Mouse (Mus musculus) left cerebral cortex, adult 8-10 months (tissue): Measurements from ENCODE around the gene Tmprss6. TPM values are rescaled to one million over a fixed set of nuclear protein-coding genes. Genes with fewer than 3 reads are reported as not detected.

Source experiments
- DNase-seq, 2 experiments: peaks; one replicate each; pipeline ENCODE4 v3.0.0; 2022; ENCODE audit warnings: low spot score in 2 of 2
- total RNA-seq, 4 experiments: library from RNA; stranded (reverse); gene quantifications; 2 replicates each; pipeline ENCODE4 v1.2.4; 2022

Tmprss6 gene
- total RNA-seq, 4 experiments from 2014 or later, result 1.1 to 1.7 (median 1.2) TPM

DNA sequence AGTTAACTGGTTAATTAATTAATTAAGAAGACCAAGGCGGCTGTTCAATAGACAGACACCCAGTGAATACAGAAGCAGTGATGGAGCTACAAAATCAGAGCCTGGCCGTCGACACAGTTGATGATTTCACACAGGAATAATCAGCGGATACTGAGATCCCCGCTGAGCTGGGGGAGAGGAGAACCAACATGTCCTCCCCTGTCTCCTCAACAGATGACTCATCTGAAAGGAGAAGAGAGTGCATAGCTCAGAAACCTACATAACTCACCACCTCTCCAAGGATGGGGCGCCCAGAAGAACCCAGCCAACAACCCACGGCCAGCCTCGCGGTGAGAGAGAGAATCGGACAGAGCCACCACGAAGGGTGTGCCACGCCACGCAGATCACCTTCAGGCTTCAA is 48.0 kb downstream of the Tmprss6 start:
- DNase-seq, result no peak

DNA sequence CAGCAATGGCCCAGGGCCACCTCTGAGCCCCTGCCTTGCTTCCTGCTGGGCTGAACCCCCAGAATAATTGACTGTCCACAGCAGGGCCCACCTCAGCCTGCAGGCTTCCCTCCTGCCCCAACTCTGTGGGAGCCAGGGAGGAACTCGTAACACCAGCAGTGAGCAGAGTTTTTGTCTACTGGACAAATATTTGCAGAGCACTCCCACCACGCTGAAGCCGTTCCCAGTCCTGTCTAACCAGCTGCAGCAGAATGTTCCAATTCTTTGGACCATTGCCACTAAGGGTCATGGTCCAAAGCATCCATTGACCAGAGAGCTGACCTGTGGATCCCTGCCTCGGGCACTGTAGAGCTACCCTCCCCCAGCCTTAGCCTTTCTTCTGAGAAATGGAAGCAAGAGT is 51.5 kb downstream of the Tmprss6 start:
- no peak for DNase-seq

DNA sequence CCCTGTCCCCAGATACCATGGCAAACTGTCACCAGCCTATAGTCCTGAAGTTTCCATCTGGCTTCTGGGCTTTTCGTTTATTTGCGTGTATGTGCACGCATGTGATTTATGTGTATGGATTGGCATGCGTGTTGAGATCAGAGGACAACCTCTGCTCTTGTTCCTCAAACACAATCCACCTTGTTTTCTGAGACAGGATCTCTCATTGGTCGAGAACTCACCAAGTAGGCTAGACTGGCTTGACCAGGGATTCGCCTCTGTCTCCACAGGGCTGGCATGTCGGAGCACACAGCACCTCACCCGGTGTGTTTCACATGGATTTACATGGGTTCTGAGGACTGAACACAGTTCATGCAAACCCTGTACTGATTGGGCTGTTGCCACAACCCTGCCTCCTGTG is 54.3 kb downstream of the Tmprss6 start:
- no peak for DNase-seq

DNA sequence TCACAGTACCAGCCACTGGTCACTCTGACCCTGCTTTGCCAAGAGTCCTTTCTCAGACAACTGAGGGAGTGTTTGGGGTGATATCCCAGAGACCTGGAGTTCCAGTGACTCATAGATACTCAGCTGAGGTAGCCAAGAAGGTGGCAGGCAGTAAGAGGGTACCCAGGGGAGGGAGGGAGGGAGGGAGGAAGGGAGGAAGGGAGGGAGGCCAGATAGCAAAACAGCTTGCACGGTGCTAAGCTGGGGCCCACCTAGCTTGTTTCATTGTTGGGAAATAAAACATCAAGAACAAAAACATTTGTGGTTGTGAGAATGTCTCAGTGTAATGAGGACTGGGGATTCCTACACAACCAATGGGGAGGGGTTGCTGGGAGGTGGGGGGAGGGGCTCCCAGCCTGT is 54.7 kb downstream of the Tmprss6 start:
- DNase-seq, result no peak

DNA sequence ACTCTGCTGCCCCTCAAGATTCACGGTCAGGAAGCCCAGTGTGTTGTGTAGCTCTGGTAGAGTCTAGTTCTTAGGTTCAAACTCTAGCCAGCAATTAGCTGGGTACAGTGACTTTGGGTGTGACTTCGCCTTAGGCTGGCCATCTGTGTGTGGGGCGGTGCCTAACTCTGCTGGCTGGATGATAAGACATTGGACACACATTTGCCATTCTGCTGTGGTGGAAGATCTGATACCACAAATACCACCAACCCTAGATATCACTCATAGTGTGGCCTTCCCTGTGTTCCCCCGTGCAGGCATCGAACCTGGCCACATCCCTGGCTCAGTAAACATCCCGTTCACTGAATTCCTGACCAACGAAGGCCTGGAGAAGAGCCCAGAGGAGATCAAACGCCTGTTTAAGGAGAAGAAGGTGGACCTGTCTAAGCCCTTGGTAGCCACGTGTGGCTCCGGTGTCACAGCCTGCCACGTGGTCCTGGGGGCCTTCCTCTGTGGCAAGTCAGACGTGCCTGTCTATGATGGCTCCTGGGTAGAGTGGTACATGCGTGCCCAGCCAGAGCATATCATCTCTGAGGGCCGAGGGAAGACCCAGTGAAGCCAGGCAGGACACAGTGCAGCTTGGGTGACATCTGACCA is 55.2 kb downstream of the Tmprss6 start:
- DNase-seq, result no peak

DNA sequence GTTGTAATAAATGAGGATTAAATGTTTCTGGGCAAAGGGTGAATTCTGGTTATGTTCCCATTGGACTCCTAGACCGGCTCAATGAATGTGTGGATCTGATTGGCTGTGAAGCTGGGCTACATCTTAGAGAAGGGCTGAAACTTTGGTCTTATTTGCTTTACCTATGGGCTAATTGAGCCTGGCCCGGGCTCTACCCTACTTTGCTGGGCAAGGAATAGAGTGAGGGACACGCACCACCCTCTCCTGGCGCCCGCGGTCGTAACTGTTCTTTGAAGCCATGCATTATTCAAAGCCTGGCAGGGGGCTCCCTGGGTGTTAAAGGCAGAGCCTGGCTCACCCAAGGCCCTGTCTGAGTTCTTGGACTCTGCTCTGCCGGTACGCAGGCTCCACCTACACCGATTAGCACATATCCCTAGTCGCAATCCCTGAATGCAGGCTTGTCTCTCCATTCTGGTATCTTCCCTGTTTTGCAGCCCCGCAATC is 58.8 kb downstream of the Tmprss6 start:
- no peak for DNase-seq

DNA sequence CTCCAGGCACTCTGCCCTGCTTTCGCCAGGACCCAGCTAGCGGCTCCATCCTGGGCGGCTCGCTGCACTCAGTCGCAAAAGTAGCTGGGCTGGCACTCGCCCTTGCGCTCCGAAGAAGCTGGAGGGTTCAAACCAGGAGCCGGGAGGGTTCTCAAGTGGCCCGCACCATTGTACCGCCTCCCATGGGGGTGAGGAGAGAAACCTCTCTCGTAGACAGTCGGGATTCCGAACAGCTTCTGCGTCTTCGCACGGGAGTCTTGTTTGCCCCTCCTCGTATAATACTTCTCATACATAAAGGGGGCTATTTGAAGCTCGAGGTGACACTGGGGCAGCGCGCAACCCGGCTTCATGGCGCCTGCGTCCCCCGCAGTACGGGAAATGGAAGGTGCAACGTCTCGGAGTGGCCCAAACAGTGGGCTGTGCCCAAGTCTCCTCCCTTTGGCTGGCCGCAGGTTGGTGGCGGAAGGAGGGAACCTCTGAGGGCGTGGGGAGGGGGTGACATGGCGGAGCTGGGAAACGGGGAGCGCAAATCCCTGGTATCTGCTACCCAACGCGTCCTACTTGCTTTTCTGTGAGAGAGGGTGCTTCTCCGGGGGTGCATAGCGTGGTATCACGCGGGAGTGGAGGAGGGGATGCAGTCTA is 62.0 kb downstream of the Tmprss6 start, which contains the start of gene Mpst:
TSS of gene Mpst (plus strand) at position 124 of the 642 bp plus-strand sequence.
- peak; percentile 80 to 92 for DNase-seq

DNA sequence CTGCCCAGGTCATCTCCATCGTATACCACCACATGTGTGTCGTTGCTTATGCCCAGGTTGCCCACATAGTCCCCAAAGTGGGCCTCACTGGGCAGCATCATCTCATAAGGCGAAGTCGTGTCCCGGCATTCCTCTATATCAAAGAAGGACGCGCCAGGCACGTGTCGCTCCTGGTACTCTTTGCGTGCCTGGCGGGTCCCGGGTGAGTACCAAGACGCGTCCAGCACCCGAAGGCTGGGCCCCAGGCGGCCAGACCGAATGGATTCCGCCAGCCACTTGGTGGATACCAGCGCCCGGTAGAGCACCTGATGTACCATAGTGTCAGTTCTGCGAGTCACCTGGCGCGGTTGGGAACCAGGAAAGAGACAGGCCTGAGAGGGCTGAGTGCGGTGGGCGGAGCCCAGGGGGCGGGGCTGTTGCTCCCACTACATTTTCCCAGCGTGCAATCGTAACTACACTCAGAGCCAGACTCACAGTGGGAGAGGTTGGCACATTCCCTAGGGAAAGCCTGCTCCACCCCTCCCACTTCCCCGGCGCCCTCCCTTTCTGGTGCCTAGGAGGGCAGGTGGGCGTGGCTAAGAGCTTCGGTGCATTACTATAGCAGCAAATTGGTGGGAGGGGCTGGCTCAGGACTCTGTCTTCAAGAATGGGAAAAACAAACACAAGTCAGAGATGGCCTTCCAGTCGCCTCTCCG is 62.8 kb downstream of the Tmprss6 start, which contains the start of gene Tst:
TSS of gene Tst (minus strand) at position 391 of the 695 bp plus-strand sequence.
- DNase-seq, result peak; percentile 65 to 94

DNA sequence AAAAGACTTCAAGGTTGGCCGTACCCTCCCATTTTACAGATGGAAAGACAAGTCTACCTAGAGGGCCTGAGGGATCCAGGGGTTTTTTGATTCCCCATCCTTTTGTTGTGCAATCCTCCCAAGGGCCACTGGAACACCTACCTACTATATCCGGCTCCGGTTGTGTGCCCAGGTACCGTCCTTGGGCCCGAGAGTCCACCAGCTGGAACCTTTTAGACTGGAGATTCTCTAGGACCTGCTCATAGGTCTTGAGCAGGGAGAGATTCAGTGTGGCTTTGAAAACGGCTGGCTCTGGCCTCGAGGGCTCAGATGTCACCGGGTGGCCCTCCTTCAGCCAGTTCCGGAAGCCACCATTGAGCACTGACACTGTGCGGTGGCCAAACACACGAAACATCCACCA is 63.3 kb downstream of the Tmprss6 start:
- no peak for DNase-seq

DNA sequence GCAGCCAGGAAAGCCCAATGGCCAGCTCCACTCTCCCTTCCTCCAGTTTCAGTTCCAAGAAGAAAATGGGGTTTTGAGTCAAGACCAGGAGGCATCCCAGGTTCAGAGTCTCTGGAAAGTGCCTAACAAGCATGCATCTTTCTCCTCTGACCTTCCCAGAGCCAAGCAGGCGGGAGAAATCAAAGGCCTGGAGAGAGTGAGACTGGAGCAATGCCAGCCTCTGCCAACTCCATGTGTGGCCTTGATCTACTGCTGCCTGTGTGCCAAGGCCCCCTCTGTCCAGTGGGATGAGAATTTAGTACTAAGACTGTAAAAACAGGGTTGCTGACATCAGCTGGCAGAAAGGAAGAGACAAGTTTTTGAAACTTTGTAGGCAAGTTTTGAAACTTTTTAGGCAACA is 64.5 kb downstream of the Tmprss6 start:
- no peak for DNase-seq

DNA sequence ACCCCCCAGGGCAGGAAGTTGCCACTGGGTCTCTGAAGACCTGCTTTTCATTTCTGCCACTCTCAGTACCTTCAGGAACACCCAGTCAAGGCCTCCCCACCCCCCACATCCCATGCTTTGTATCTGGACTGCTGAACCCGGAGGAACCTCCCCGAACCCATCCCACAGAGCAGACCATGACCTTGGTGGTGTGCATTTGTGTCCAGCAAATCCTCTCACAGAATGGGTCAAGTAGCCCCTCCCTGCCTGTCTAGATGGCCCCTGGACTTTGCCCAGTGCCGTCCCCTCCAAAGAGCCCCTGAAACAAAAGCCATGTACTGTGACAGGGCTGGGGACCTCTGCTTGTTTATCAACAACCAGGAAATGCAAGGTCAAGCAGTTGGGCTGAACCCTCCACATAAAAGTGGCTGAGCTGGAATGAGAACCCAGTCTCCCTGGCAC is 65.1 kb downstream of the Tmprss6 start:
- no peak for DNase-seq

DNA sequence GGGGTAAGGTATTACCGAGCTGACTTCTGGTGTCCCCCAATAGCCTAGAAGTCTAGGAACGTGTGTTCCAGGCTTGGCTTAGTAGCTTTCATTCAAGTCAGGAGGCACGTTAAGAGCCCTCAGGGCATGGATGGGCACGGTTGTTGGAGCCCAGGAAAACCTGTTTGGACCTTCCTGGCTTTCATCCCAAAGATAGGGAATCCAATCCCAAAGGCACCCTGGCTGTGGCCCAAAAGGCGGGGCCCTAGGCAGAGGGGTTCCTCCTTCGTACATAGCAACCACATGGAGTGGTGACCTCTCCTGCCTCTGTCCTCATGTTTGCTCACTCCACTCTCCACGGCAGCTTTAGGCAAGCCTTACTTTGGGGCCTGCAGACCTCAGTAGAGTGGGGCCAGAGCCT is 66.0 kb downstream of the Tmprss6 start:
- no peak for DNase-seq

DNA sequence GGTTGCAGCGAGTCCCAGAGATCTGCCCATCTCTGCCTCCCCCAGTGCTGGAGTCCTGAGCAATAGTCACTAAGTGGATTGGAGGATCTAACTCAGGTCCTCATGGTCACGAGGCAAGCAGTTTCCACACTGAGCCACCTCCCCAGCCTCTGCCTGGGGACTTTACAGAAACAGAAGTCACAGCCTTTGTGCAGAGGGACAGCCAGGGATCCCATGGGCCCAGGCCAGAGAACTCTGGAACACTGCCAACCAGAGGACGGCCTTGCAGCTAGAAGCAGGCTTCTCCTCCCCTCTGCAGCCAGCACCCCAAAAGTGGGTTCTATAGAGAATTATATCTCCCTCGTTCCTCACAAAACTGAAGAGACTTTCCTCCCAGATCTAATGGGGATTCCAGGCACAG is 66.5 kb downstream of the Tmprss6 start:
- peak in 1 of 2 experiments; percentile 49 for DNase-seq

DNA sequence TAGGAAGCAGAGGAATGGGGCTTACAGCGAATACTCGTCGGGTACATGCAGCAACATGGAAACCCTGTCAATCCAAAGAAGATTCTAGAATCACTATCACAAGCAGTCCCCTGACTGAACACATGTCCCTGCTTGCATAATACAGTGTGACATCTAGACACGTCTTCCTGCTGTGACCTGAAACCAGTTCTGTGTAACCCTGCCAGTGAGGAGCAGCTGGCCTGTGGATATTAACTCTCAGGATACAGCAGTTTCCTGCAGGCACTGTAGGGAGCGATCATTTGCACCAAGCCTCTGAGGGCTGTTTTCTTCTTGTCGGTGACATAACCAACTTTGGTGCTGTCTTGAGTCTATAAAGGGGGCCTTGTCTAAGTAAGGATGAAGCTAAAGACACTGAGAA is 67.1 kb downstream of the Tmprss6 start:
- DNase-seq, result no peak

DNA sequence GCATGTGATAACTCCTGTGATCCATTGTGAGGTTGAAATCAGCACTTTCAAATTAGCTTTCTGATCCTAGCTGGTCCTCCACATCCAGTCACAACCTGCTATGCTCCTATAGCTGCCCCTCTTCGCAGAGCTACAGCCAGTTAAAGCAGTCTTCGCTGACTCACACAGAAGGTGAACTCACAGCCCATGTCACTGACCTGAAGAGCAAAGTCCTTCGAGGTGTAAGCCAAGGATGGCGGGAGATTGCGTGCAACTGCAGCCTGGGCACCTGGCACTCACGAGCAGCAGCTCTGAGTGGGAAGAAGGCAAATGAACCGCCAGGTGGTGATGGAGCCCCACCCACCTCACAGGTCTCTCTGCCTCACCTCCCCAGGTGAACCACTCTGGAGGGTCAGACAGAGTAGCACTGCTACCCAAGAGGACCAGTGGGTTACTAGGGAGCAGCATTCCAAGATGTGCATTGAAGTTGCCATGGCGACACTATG is 72.9 kb downstream of the Tmprss6 start, which contains the start of gene Tex33:
TSS of gene Tex33 (minus strand) at position 435 of the 485 bp plus-strand sequence.
- no peak for DNase-seq

DNA sequence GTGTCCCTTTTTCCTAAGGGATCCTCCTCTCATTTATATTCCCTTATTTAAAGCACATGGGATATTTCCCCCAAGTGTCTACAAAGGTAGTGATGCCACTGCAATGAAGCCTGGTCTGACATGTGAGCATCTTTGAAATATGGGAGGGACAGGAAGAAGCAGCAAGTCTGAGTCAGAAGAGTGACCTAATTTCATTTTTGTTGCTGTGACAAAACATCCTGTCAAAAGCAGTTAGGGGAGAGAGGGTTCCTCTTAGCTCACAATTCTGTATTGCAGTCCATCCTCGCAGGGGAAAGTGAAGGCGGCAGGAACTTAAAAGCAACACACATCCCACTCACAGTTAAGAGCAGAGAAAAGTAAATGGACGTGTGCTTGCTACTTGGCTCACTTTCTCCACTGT is 77.6 kb downstream of the Tmprss6 start:
- DNase-seq, result no peak

Other genes starting within 250 kb of the Tmprss6 start
- gene Ncf4, start 223.8 kb downstream of the Tmprss6 start, total RNA-seq, result 1 to 10 TPM; 1.1 to 3.3 (median 1.5) TPM
- gene Csf2rb2, start 162.9 kb downstream of the Tmprss6 start, total RNA-seq, result 1 to 10 TPM in 2 of 4 experiments, under 1 TPM in 2; 0.27 to 3.0 (median 1.2) TPM
- gene Csf2rb, start 142.9 kb downstream of the Tmprss6 start, total RNA-seq, result 1 to 10 TPM in 3 of 4 experiments, under 1 TPM in 1; 0.83 to 5.7 (median 2.2) TPM
- not detected for gene Tex33, start 72.7 kb downstream of the Tmprss6 start, total RNA-seq
- gene Tst, start 62.7 kb downstream of the Tmprss6 start, total RNA-seq, result 10 to 100 TPM; 33.6 to 37.8 (median 36.0) TPM
- 10 to 100 TPM; 31.4 to 38.1 (median 34.6) TPM for gene Mpst, start 62.2 kb downstream of the Tmprss6 start, total RNA-seq
- gene Kctd17, start 40.1 kb downstream of the Tmprss6 start, total RNA-seq, result 100 to 1,000 TPM; 299 to 358 (median 333) TPM
- gene Il2rb, start 26.6 kb upstream of the Tmprss6 start, total RNA-seq, result under 1 TPM; 0.26 to 0.94 (median 0.42) TPM
- gene C1qtnf6, start 62.8 kb upstream of the Tmprss6 start, total RNA-seq, result 1 to 10 TPM; 1.7 to 4.0 (median 2.0) TPM
- gene Sstr3, start 76.1 kb upstream of the Tmprss6 start, total RNA-seq, result 10 to 100 TPM; 16.2 to 23.4 (median 18.3) TPM
- gene Rac2, start 104.1 kb upstream of the Tmprss6 start, total RNA-seq, result 1 to 10 TPM; 1.3 to 8.2 (median 4.9) TPM
- gene Cyth4, start 128.4 kb upstream of the Tmprss6 start, total RNA-seq, result 10 to 100 TPM in 3 of 4 experiments, 1 to 10 TPM in 1; 9.1 to 26.0 (median 17.3) TPM